17 mouse cellular contexts compared by ENCODE assay signal in the genomic region with DNA sequence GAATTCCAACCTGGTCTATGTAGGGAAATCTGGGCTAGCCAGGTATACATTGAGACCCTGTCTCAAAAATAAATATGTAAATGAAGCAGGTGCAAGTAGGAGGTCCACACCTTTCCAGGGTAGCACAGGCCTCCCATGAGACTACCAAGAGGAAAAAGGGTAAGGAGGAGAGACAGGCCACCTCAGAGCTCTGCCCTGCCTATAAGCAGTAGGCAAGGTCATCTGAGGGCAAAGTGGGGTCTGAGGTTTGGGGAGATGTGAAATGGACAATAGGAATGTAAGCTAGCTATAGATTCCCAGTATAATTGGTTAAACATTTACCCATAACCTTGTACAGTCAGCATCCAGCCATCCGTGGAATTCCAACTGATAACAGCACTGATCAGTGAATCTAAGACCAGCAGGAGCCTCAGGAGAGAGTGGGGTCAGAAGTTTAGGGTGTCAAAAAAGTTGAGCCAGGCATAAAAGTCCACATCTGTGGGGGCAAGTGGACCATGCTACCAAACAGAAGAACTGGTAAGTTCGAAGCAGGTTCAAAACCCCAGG. TPM values are rescaled to one million over a fixed set of nuclear protein-coding genes. Genes with fewer than 3 reads are reported as not detected.
DNase-seq lines count a peak whose midpoint lies in the region; ATAC-seq and TF ChIP-seq lines count a peak whose summit lies in the region.
"Had no signal": no experiment of that assay in that cellular context is flagged by ENCODE, and none has a peak within 500 bp of the region (broad histone marks: within the 10 kb centered on the region; RNA-seq: fewer than 3 reads in every experiment).

No protein-coding gene starts in this region.

- no peak for DNase-seq in kidney, adult 11 months
- DNase-seq in 3T3-L1 (ENCODE audit: low read depth, low spot score): peak; percentile 52
- no peak for DNase-seq in stomach, postnatal 0 days (ENCODE audit: low spot score)
- no peak for DNase-seq in thymus, postnatal 36 days
- DNase-seq in layer of hippocampus, adult 9-11 months: no peak
- DNase-seq: adrenal gland, adult 2 months; adrenal gland, postnatal 25 days; cerebellum, adult 18-20 months; cerebellum, adult 9-11 months; gastrocnemius, adult 2 months; gastrocnemius, postnatal 25 days had no signal

- no peak overlapping the region for H3K4me2 ChIP-seq in kidney, embryonic 15.5 days
- no peak overlapping the region for H3K4me2 ChIP-seq in intestine, embryonic 15.5 days (replicated peaks)
- H3K4me2 ChIP-seq in stomach, postnatal 0 days (replicated peaks; ENCODE audit: low read depth): no peak overlapping the region
- H3K4me2 ChIP-seq: heart, embryonic 12.5 days had no signal

- TF ChIP-seq EP300 in stomach, postnatal 0 days (optimal IDR thresholded peaks at IDR 0.05): no peak

- H3K36me3 ChIP-seq in kidney, embryonic 15.5 days: peaks cover 18% of the 10 kb centered on the region
- peaks cover 12% of the 10 kb centered on the region for H3K36me3 ChIP-seq in intestine, embryonic 15.5 days
- H3K36me3 ChIP-seq in stomach, postnatal 0 days (ENCODE audit: control insufficient read depth, insufficient read depth, low read length): peaks cover 3% of the 10 kb centered on the region; the same call in 1 of the 2 replicates

- 73% methylated on average over 2 of the region's 2 CpGs for WGBS in kidney, embryonic 15.5 days
- 61% methylated on average over 2 of the region's 2 CpGs for WGBS in intestine, embryonic 15.5 days
- 66% methylated on average over 2 of the region's 2 CpGs for WGBS in stomach, postnatal 0 days

- ATAC-seq in kidney, embryonic 15.5 days (replicated peaks; ENCODE audit: low FRiP score): 0 out of 2 replicates have a peak, but pooled peaks have one; percentile 46
- peak; percentile 61 for ATAC-seq in intestine, embryonic 15.5 days
- 0 out of 2 replicates have a peak, but pooled peaks have one; percentile 30 for ATAC-seq in stomach, postnatal 0 days (ENCODE audit: low FRiP score, low TSS enrichment)
- ATAC-seq: forebrain, embryonic 14.5 days had no signal

- H3K4me1 ChIP-seq in kidney, embryonic 15.5 days: peaks cover 7% of the 10 kb centered on the region
- H3K4me1 ChIP-seq in intestine, embryonic 15.5 days (replicated peaks): 0 out of 2 replicates have a peak, but pooled peaks cover 5% of the 10 kb centered on the region
- no peaks in the 10 kb centered on the region for H3K4me1 ChIP-seq in stomach, postnatal 0 days (replicated peaks; ENCODE audit: control insufficient read depth, insufficient read depth)
- H3K4me1 ChIP-seq: embryonic facial prominence, embryonic 10.5 days; hindbrain, embryonic 10.5 days had no signal

- TF ChIP-seq CTCF in stomach, postnatal 0 days (IDR thresholded peaks at IDR 0.05; ENCODE audit: low read depth): no peak

- H3K9ac ChIP-seq in kidney, embryonic 15.5 days: no peak overlapping the region
- no peak overlapping the region for H3K9ac ChIP-seq in intestine, embryonic 15.5 days
- H3K9ac ChIP-seq in stomach, postnatal 0 days (ENCODE audit: low read length): no peak overlapping the region
- H3K9ac ChIP-seq: heart, embryonic 12.5 days had no signal

- H3K4me3 ChIP-seq in kidney, embryonic 15.5 days (replicated peaks): no peak overlapping the region
- no peak overlapping the region for H3K4me3 ChIP-seq in intestine, embryonic 15.5 days (replicated peaks)
- H3K4me3 ChIP-seq in stomach, postnatal 0 days (ENCODE audit: low read depth, low read length): no peak overlapping the region
- H3K4me3 ChIP-seq: embryonic facial prominence, embryonic 10.5 days; gastrocnemius, adult 2 months; heart, embryonic 12.5 days; hindbrain, embryonic 10.5 days had no signal

- H3K27me3 ChIP-seq in kidney, embryonic 15.5 days: no peaks in the 10 kb centered on the region
- no peaks in the 10 kb centered on the region for H3K27me3 ChIP-seq in intestine, embryonic 15.5 days (replicated peaks)
- no peaks in the 10 kb centered on the region for H3K27me3 ChIP-seq in stomach, postnatal 0 days (ENCODE audit: control insufficient read depth, insufficient read depth, low read length)
- H3K27me3 ChIP-seq: heart, embryonic 12.5 days had no signal

- H3K27ac ChIP-seq in kidney, embryonic 15.5 days: peak overlapping the region; percentile 79
- no peak overlapping the region for H3K27ac ChIP-seq in intestine, embryonic 15.5 days
- no peak overlapping the region for H3K27ac ChIP-seq in stomach, postnatal 0 days (replicated peaks)
- H3K27ac ChIP-seq: embryonic facial prominence, embryonic 10.5 days; gastrocnemius, adult 2 months; hindbrain, embryonic 10.5 days had no signal

- H3K9me3 ChIP-seq in kidney, embryonic 15.5 days (replicated peaks): no peaks in the 10 kb centered on the region
- H3K9me3 ChIP-seq in intestine, embryonic 15.5 days: no peaks in the 10 kb centered on the region
- no peaks in the 10 kb centered on the region for H3K9me3 ChIP-seq in stomach, postnatal 0 days (ENCODE audit: control insufficient read depth, low read length)
- H3K9me3 ChIP-seq: embryonic facial prominence, embryonic 10.5 days; heart, embryonic 12.5 days; hindbrain, embryonic 10.5 days had no signal

RNA-seq across cellular contexts. Expression of a gene that starts 31.6 kb away (rescaled TPM):
- polyA plus RNA-seq in kidney, embryonic 15.5 days (2015; fragmentation: Nextera tagmentation; extraction: Ambion mirVana): 58.8 and 63.1 TPM in 2 replicates
- 63.3 and 68.5 TPM in 2 replicates for polyA plus RNA-seq in intestine, embryonic 15.5 days (2015; fragmentation: Nextera tagmentation; extraction: Ambion mirVana)
- 21.2 and 24.2 TPM in 2 replicates for polyA plus RNA-seq in stomach, postnatal 0 days (2015; fragmentation: Nextera tagmentation; extraction: Ambion mirVana)

RNA-seq across cellular contexts. Expression of a gene that starts 52.8 kb away (rescaled TPM):
- 30.9 and 33.9 TPM in 2 replicates for polyA plus RNA-seq in kidney, embryonic 15.5 days (2015; fragmentation: Nextera tagmentation; extraction: Ambion mirVana)
- polyA plus RNA-seq in intestine, embryonic 15.5 days (2015; fragmentation: Nextera tagmentation; extraction: Ambion mirVana): 21.8 and 22.0 TPM in 2 replicates
- 11.6 and 12.4 TPM in 2 replicates for polyA plus RNA-seq in stomach, postnatal 0 days (2015; fragmentation: Nextera tagmentation; extraction: Ambion mirVana)
